Mouse (Mus musculus) midbrain, postnatal 0 days (tissue): ENCODE measurements around the gene Elavl3. TPM values are rescaled to one million over a fixed set of nuclear protein-coding genes. Genes with fewer than 3 reads are reported as not detected.

Experiments used
- ATAC-seq: fragments of 200-750 bp; cut with Nextera tagmentation; 2 replicates; pipeline ENCODE4 v1.8.0; 2017; ENCODE audit warnings: moderate number of reproducible peaks, mild to moderate bottlenecking, moderate TSS enrichment, moderate library complexity; ENCODE audit not compliant: low FRiP score
- DNase-seq: peaks from one replicate; pipeline ENCODE4 v3.0.0-alpha.2; 2015; ENCODE audit warnings: low spot score
- H3K27ac ChIP-seq: fragments of 300-500 bp; sonication (generic); 2 replicates; pipeline ENCODE4 v1.5.1; 2014; ENCODE audit warnings: low read depth, mild to moderate bottlenecking, low read length, mixed read lengths
- H3K27me3 ChIP-seq: fragments of 300-500 bp; sonication (generic); 2 replicates; pipeline ENCODE4 v1.6.1; 2014; ENCODE audit warnings: low read length, control low read depth, mixed read lengths; ENCODE audit not compliant: insufficient read depth
- H3K36me3 ChIP-seq: fragments of 300-500 bp; sonication (generic); 2 replicates; pipeline ENCODE4 v1.6.1; 2014; ENCODE audit warnings: low read length, control low read depth, mixed read lengths; ENCODE audit not compliant: insufficient read depth
- H3K4me1 ChIP-seq: fragments of 300-500 bp; sonication (generic); 2 replicates; pipeline ENCODE4 v1.6.1; 2014; ENCODE audit warnings: mild to moderate bottlenecking, control low read depth, antibody characterized with exemption, low read length, mixed read lengths; ENCODE audit not compliant: insufficient read depth
- H3K4me2 ChIP-seq: fragments of 300-500 bp; sonication (generic); 2 replicates; pipeline ENCODE4 v1.6.1; 2014; ENCODE audit warnings: low read depth, mild to moderate bottlenecking, low read length, mixed read lengths; ENCODE audit not compliant: poor library complexity, severe bottlenecking
- H3K4me3 ChIP-seq: fragments of 300-500 bp; sonication (generic); 2 replicates; pipeline ENCODE4 v1.5.1; 2014; ENCODE audit warnings: low read depth, mild to moderate bottlenecking, low read length, moderate library complexity
- H3K9ac ChIP-seq: fragments of 300-500 bp; sonication (generic); replicated peaks from 2 replicates; pipeline ENCODE4 v1.6.1; 2014; ENCODE audit warnings: mild to moderate bottlenecking, low read length, moderate library complexity, mixed read lengths; ENCODE audit not compliant: poor library complexity, severe bottlenecking
- H3K9me3 ChIP-seq: fragments of 300-500 bp; sonication (generic); 2 replicates; pipeline ENCODE4 v1.6.1; 2016; ENCODE audit warnings: low read length, control low read depth
- CTCF ChIP-seq: IDR thresholded peaks from 2 replicates; pipeline ENCODE4 v1.5.1; 2016; ENCODE audit warnings: antibody characterized with exemption, mild to moderate bottlenecking
- WGBS: fragments of 180-500 bp; shearing (Covaris S2); extraction: QIAGEN DNeasy Blood & Tissue Kit; methylation state at CpG from one replicate; pipeline ENCODE4 v1.1.7; 2014; 5-methylcytosine and 5-hydroxymethylcytosine counted together
- polyA plus RNA-seq: library from polyadenylated mRNA; unstranded; fragments of >200 nt; fragmentation: Nextera tagmentation; extraction: Ambion mirVana; gene quantifications from 2 replicates; pipeline ENCODE4 v1.2.1, GENCODE M21; 2015
- total RNA-seq: library from RNA; depleted of rRNA; stranded (reverse); fragments of >200 nt; gene quantifications from 2 replicates; pipeline ENCODE4 v1.2.3, GENCODE M21; 2014

The Elavl3 gene
- total and polyA plus RNA-seq, 2 experiments from 2014 or later, result 78.7 to 239 TPM

DNA sequence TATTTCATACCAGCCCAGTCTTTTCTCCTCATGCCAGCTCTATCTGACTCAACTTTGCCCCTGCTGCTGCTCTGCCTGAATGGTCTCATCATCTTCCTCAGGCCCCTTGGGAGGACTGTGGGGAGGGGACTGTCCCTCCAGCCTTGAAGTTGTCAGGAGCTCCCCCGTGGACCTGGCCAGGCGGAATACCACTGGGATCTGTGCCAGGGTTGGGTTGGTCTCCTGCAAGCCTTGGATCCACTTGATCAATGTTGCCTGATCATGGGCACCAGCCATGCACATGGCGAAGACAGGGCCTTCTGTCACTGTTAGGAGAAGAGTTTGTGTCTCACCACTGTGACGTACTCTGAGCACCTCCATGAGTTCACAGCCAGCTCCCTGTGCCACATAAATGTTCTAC, 20.5 kb upstream of the Elavl3 start:
- Histone ChIP-seq H3K36me3 (peaks cover 26% of the 10 kb centered on the region), H3K27ac (no peak overlapping the region), H3K4me3 (no peak overlapping the region), H3K27me3 (no peaks in the 10 kb centered on the region), H3K4me2 (no peak overlapping the region), H3K4me1 (peaks cover 6% of the 10 kb centered on the region; the same call in 1 of the 2 replicates), H3K9ac (no peak overlapping the region), H3K9me3 (no peaks in the 10 kb centered on the region)
- no peak for TF ChIP-seq CTCF
- 92% methylated on average over 4 of the region's 4 CpGs for WGBS
- no peak for ATAC-seq
- DNase-seq, result no peak

DNA sequence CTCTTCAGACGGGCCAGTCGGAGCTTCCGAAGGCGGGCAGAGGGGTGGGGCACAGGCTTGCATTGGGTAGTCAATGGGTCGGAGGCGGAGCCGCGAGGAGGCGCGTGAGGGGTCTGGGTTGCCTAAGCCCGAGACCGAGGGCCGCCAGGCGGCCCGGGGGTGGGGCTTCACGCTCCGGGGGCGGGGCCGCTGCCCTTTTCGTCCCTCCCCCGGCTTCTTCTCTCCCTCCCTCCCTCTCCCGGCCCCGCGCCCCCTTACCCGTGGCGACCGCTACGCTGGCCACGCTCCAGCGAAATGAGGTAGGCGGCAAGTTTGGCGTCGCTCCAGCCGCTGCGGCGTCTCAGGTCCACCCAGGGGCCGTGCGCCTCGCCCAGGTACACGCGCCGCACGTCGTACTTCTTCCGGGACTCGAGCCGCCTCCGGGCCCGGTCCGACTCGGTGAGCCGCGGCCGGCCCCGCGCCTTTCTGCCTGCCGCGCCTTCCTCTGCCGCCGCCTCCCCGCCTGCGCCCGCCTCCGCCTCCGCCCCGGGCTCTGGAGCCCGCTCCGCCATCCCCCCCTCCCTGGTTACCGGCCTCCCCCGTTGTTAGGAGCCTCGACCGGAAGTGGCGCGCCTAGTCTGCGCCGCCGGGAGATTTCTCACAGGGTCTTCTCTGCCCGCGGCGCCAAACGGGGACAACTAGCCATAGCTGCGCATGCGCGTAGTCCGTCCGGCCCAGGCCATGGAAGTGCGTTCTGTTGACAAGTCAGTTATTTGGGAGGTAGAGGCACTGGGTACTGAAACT, 19.2 kb upstream of the Elavl3 start, which contains the start of the genes Gm49318 and Zfp653:
Gm49318 (minus strand) TSS at position 469 of the 783 bp plus-strand sequence.
Zfp653 (minus strand) TSS at position 586 of the 783 bp plus-strand sequence.
- Histone ChIP-seq H3K4me3 (peak within 1 kb of the TSS; percentile 71), H3K27ac (peak within 1 kb of the TSS; percentile 93), H3K36me3 (peaks cover 25% of the 10 kb centered on the region), H3K4me2 (peak within 1 kb of the TSS; percentile 61), H3K9ac (peak within 1 kb of the TSS; percentile 83), H3K9me3 (no peaks in the 10 kb centered on the region), H3K27me3 (no peaks in the 10 kb centered on the region), H3K4me1 (peaks cover 6% of the 10 kb centered on the region; the same call in 1 of the 2 replicates)
- ATAC-seq (peak; percentile 96), DNase-seq (peak; percentile 98)
- WGBS, result under 1% methylated on average over 61 of the region's 87 CpGs
- TF ChIP-seq CTCF, result peak; percentile 46

DNA sequence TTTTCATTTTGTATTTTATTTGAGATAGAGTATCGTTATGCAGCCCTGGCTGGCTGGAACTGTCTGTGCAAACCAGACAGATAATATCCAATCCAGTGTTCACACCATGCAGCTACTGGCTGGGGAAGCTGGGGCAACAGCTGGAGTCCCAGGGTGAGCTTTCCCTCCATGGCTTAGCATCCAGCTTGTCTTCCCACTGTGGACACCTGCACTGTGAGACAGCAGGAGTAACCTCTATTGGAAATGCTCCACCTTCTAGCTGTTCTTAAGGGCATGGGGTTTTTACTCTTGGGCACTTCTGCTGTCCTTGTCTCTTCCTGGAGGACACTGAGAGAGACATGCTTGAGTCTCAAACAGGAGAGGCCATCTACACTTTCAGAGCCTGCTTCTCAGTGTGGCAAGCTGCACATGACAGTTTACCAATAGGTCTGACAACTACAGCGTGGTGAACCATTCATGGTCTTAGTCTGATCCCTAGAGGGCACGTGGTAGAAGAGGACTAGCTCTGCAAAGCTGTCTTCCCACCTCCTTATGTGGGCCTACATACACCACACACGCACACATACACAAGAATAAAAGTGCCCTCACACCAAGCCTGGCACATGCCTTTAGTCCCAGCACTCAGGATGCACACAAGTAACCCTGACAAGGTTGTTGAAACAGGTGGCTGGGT, 18.2 kb upstream of the Elavl3 start:
- peaks cover 32% of the 10 kb centered on the region for H3K36me3 ChIP-seq
- peaks cover 6% of the 10 kb centered on the region; the same call in 1 of the 2 replicates for H3K4me1 ChIP-seq
- 56% methylated on average over 4 of the region's 4 CpGs for WGBS
- DNase-seq (peak; percentile 12), ATAC-seq (peak; percentile 3; the same call in 1 of the 2 replicates)
- peak overlapping the region; percentile 71 for H3K4me3 ChIP-seq
- peak overlapping the region; percentile 61 for H3K4me2 ChIP-seq
- no peaks in the 10 kb centered on the region for H3K27me3 ChIP-seq
- peak overlapping the region; percentile 83; the same call in 1 of the 2 replicates for H3K9ac ChIP-seq
- no peaks in the 10 kb centered on the region for H3K9me3 ChIP-seq
- H3K27ac ChIP-seq, result peak overlapping the region; percentile 93
- no peak for TF ChIP-seq CTCF

DNA sequence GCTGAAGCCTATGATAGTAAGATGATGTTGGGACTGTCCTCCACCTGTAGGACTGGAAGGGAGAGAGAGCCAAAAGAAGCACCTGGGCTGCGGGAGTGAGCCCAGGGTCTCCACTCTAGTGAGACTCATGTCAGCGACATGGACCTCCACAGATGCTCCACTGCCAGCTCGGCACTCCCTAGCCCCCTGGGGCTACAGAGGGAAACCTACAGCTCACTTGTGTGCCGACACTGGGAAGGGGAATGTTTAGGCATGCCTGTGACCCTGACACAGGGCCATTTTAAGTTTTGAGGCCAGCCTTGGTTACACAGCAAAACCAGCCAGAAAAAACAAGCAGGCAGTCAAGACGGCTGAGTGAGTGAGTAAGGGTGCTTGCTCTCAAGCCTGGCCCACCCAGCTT, 15.4 kb upstream of the Elavl3 start:
- Histone ChIP-seq H3K9me3 (no peaks in the 10 kb centered on the region), H3K36me3 (peaks cover 28% of the 10 kb centered on the region), H3K27ac (no peak overlapping the region), H3K9ac (no peak overlapping the region), H3K27me3 (no peaks in the 10 kb centered on the region), H3K4me1 (peaks cover 6% of the 10 kb centered on the region; the same call in 1 of the 2 replicates), H3K4me2 (no peak overlapping the region), H3K4me3 (no peak overlapping the region)
- no peak for TF ChIP-seq CTCF
- DNase-seq, result no peak
- WGBS, result 86% methylated on average over 5 of the region's 5 CpGs
- ATAC-seq, result no peak

DNA sequence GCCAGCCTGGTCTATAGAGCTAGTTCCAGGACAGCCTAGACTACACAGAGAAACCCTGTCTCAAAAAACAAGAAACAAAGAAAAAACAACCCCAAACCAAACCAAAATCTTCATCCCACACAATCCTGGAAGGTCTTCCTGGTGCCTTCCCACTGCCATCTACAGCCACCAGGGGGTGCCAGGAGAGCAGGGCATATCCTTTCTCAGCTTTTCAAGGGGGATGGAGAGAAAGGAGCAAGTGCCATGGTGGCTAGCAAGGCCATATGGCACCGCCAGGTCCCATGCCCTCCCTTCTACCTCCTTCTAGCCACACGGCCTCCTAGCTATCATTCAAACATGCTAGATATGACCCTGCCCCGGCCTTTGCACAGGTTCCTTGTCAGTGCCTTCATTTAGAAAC, 14.6 kb upstream of the Elavl3 start:
- H3K27ac ChIP-seq, result no peak overlapping the region
- peak; percentile 14 for DNase-seq

More for the DNA sequence above, 14.6 kb upstream of the Elavl3 start:
- Histone ChIP-seq H3K9me3 (no peaks in the 10 kb centered on the region), H3K4me2 (no peak overlapping the region), H3K36me3 (peaks cover 32% of the 10 kb centered on the region), H3K4me1 (peaks cover 6% of the 10 kb centered on the region; the same call in 1 of the 2 replicates), H3K27me3 (no peaks in the 10 kb centered on the region), H3K4me3 (no peak overlapping the region), H3K9ac (no peak overlapping the region)
- WGBS, result 85% methylated on average over 3 of the region's 3 CpGs
- peak; percentile 75 for TF ChIP-seq CTCF
- ATAC-seq, result no peak
